Mouse (Mus musculus) mature B cell (primary cell): ENCODE measurements around the gene P2rx7.

Experiments
- in situ Hi-C: fragments of 300-500 bp; cut with MboI; formaldehyde crosslinking; loops from 2 replicates; pipeline ENCODE4 v1.14.3; 2019

P2rx7 gene

GRCm38 (mm10) chr5:122643701-122644100 is at the start of gene P2rx7:
TSS of gene P2rx7 (plus strand) at chr5:122643911.
- in situ Hi-C loops, result no loop called here

DNA sequence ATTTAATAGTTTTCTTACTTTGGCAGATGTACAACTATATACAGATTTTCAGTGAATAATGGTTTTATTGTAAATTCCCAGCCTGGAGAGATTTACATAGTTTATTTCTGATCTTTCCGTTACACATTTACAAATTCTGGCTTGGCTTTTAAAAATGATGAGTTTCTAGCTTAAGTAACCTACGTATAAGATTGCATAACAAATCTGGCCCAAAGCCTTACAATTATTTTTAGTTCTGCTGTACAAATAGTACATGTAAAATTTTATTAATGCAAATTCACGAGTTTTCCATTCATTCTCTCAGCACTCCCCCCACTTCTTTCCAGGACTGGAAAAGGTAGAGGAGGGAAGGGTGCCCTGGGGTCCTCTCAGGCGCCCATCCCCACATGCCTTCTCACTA is 48.2 kb upstream of the P2rx7 start:
- in situ Hi-C loops, result no loop called here

GRCm38 (mm10) chr5:122602233-122602632 is 41.5 kb upstream of the P2rx7 start:
- in situ Hi-C loops, result no loop called here

DNA sequence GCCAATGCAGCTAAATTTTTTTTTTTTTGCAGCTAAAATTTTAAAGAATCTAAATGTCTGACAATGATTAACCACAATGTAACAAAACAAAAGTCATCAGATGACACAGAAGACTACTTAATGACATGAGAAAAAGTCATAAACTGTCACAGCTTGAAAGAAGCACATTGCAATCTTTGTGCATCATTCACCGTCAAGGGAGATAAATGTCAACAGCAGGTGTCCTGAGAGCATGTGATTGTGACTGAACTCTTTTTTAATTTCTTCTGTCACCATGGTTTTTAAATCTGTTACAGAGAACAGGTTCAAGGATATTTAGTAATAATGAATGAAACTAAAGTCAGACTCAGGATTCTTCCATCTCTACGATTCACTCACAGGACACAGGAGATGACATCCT is 38.8 kb upstream of the P2rx7 start:
- in situ Hi-C loops, result no loop called here

GRCm38 (mm10) chr5:122611651-122612050 is 32.1 kb upstream of the P2rx7 start:
- in situ Hi-C loops, result no loop called here

- in situ Hi-C loops, result no loop called here
Observed at GRCm38 (mm10) chr5:122613908-122614732, 29.6 kb upstream of the P2rx7 start, which contains the start of gene Ift81. TSS of gene Ift81 (minus strand) at chr5:122614518.

GRCm38 (mm10) chr5:122617718-122618117 is 26.0 kb upstream of the P2rx7 start:
- in situ Hi-C loops, result no loop called here

GRCm38 (mm10) chr5:122619686-122620296 is 23.9 kb upstream of the P2rx7 start:
- in situ Hi-C loops, result no loop called here

DNA sequence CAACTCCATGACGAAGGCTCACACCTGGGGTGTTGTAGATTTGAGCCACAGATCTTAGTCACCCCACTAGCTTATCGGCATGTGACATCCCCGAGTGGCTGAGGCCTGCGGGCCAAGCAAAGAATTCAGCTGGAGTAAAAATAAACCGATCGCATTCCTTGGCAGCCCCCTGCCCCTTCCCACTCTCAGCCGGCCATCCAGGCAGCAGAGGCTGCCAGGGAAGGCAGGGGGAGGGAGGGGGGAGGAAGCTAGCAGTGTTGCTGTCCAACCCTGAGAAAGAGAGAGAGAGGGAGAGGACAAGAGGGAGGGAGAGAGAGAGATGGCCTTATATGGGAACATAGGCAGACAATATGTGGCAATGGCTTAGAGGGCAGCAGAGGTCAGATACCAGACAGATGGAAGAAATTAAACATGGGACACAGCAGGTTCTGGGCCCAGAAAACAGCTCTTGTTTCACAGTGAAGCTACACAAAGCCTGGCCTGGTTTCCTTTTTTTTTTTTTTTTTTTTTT is 22.3 kb upstream of the P2rx7 start:
- in situ Hi-C loops, result no loop called here

DNA sequence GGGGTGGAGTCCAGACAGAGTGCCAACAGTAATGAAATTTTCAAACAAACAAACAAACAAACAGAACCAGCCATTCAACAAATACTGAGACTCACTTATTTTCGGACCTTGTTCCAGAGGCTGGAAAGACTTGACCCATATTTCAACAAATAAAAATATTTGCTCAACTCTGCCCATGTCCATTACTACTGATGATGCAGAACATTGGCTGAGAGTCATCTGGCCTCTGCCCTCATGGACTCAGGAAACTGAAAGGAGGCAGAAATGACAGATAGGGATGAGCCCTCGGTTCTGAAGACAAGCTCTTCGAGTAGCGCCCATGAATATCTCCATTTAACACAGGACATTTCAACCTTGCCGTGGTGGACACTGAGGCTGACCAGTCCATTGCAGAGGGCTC is 21.2 kb upstream of the P2rx7 start:
- in situ Hi-C loops, result no loop called here

DNA sequence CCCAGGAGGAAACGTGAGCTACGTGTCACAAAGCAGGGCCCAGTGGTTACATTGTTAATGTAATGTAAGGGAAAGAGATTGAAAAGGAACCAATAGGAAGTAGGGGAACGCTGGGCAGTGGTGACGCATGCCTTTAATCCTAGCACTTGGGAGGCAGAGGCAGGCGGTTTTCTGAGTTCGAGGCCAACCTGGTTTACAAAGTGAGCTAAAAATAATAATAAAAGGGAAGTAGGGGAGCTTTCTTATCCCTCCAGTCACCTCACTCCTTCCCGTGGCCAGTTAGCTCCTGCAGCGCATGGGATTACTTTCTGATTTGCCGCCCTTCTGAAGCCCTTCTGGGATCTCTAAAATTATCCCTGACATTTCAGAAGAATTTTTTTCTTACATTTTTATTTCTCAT is 19.9 kb upstream of the P2rx7 start:
- in situ Hi-C loops, result no loop called here

- in situ Hi-C loops, result no loop called here
Observed at GRCm38 (mm10) chr5:122624952-122625479, 18.7 kb upstream of the P2rx7 start.

DNA sequence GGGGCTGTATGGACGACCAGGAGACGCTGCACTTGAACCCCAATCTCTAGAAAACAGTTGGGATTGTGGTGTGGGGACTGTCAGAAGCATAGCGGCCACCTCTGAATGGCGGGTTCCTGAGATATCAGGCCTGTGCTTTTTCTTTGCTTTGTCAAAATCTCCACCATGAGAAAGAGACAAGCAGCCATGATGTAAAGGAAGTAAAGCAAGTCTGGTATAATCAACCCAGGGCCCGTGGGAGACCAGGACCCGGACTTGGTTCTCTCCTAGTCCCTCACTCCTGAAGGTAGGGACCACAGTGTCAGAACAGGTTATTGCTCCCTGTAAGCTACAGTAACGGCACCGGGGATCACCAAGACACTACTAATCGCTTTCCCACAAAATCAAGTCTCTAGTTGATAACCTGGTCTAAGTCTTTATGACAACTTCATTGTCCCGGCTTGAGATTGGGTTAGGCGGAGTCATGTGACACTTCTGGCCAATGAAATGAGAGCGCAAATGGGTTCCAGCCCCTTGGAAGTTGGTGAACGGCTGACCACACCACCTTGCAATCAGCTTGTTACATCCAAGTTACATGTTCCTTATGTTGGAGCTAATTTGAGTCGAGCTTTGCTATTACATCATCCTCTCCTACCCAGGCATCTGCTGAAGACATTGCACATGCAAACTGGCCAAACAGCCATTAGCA is 18.0 kb upstream of the P2rx7 start:
- in situ Hi-C loops, result no loop called here

DNA sequence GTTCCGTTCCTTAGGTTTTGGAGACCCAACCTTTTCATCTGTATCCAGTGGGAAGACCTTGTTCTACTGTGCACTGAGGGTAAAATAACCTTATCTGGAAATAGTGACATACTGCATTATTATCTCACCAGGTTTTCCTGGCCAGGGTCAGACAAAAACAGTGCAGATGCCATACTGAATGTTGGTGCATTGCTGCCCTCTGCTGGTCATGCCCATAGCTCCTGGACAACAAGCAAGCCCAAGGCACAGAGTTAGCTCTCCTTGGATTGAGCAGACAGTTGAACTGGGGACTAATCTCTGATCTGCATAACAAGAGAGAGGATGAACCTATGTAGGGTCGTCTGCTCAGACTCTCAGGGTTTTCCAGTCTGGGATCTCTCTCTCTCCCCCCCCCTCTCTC is 16.5 kb upstream of the P2rx7 start:
- in situ Hi-C loops, result no loop called here

- in situ Hi-C loops, result no loop called here
Observed at GRCm38 (mm10) chr5:122635228-122635627, 8.5 kb upstream of the P2rx7 start.

- in situ Hi-C loops, result no loop called here
Observed at GRCm38 (mm10) chr5:122636308-122636707, 7.4 kb upstream of the P2rx7 start.

GRCm38 (mm10) chr5:122636958-122637357 is 6.8 kb upstream of the P2rx7 start:
- in situ Hi-C loops, result no loop called here

GRCm38 (mm10) chr5:122638296-122638695 is 5.4 kb upstream of the P2rx7 start:
- in situ Hi-C loops, result no loop called here

DNA sequence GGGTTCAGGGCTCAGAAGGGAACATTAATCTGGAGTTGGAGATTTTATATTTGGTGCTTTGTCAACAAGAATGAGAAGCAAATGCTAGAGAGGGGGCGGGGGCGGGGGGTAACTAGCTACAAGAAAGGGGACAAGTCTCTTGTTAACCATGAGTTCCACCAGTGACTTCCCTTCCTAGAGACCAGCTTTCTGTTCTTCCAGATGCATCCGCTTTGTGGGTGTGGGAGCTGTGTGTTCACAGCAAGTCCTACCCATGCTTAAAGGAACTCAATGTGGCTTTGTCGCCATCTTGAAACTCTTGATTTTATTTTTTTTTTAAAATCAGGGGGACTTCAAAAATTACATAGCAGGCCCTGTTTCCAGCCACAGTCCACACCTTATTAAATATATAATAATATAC is 4.2 kb upstream of the P2rx7 start:
- in situ Hi-C loops, result no loop called here

- in situ Hi-C loops, result no loop called here
Observed at GRCm38 (mm10) chr5:122639986-122640385, 3.7 kb upstream of the P2rx7 start.

GRCm38 (mm10) chr5:122644111-122644607 is 448 bp downstream of the P2rx7 start:
- in situ Hi-C loops, result no loop called here

DNA sequence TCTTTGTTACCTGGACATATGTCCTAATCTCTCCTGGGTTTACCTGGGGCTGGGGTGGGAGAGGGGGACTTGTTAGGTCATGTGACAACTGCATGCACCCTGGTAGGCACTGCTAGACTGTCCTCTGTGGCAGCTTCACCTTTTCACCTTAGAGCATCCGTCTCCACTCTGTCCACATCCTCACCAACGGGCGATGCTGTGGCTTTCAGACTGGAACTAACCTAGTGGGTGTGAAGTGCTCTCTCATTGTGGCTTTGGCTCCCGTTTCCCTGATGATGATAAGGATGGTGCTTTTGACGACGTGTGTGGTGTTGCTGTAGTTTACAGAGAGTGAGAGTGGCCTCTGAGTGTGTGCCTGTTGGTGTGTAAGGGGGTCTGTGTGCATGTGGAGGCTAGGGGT is 1.6 kb downstream of the P2rx7 start:
- in situ Hi-C loops, result no loop called here
